Mouse (Mus musculus) hindbrain, embryonic 15.5 days (tissue): Measurements from ENCODE around the gene Cep68. TPM values are rescaled to one million over a fixed set of nuclear protein-coding genes. Genes with fewer than 3 reads are reported as not detected.
A peak's percentile ranks its signal among the peaks of the same experiment; 100 is the strongest.

Experiments used
- ATAC-seq: fragments of 200-750 bp; cut with Nextera tagmentation; 2 replicates; pipeline ENCODE4 v1.8.0; 2017; ENCODE audit warnings: low read depth, moderate number of reproducible peaks, moderate TSS enrichment; ENCODE audit not compliant: low FRiP score
- H3K27ac ChIP-seq: fragments of 300-500 bp; sonication (generic); replicated peaks from 2 replicates; pipeline ENCODE4 v1.5.1; 2015; ENCODE audit warnings: mild to moderate bottlenecking, inconsistent platforms
- H3K27me3 ChIP-seq: fragments of 300-500 bp; sonication (generic); 2 replicates; pipeline ENCODE4 v1.6.1; 2015; ENCODE audit warnings: control low read depth, inconsistent platforms
- H3K36me3 ChIP-seq: fragments of 300-500 bp; sonication (generic); 2 replicates; pipeline ENCODE4 v1.6.1; 2015; ENCODE audit warnings: control low read depth, inconsistent platforms
- H3K4me1 ChIP-seq: fragments of 300-500 bp; sonication (generic); replicated peaks from 2 replicates; pipeline ENCODE4 v1.6.1; 2015; ENCODE audit warnings: control low read depth, inconsistent platforms
- H3K4me2 ChIP-seq: fragments of 300-500 bp; sonication (generic); 2 replicates; pipeline ENCODE4 v1.6.1; 2015; ENCODE audit warnings: moderate library complexity, mild to moderate bottlenecking, inconsistent platforms
- H3K4me3 ChIP-seq: fragments of 300-500 bp; sonication (generic); 2 replicates; pipeline ENCODE4 v1.5.1; 2015; ENCODE audit warnings: mild to moderate bottlenecking, inconsistent platforms
- H3K9ac ChIP-seq: fragments of 300-500 bp; sonication (generic); 2 replicates; pipeline ENCODE4 v1.6.1; 2015; ENCODE audit warnings: inconsistent platforms
- H3K9me3 ChIP-seq: fragments of 300-500 bp; sonication (generic); 2 replicates; pipeline ENCODE4 v1.6.1; 2016; ENCODE audit warnings: control low read depth, inconsistent platforms
- WGBS: fragments of 180-500 bp; shearing (Covaris S2); methylation state at CpG from one replicate; pipeline ENCODE4 v1.1.7; 2015; 5-methylcytosine and 5-hydroxymethylcytosine counted together
- polyA plus RNA-seq: library from polyadenylated mRNA; unstranded; fragments of >200 nt; fragmentation: Nextera tagmentation; extraction: Ambion mirVana; gene quantifications from 2 replicates; pipeline ENCODE4 v1.2.1, GENCODE M21; 2015

Gene Cep68
- 27.1 and 30.5 TPM in 2 replicates for polyA plus RNA-seq

GRCm38 (mm10) chr11:20249296-20250110 is at the start of gene Cep68:
Gene Cep68, minus strand, starts transcription at chr11:20249429.
- Histone ChIP-seq H3K9me3 (no peaks in the 10 kb centered on the region), H3K27ac (peak within 1 kb of the TSS; percentile 89), H3K27me3 (no peaks in the 10 kb centered on the region), H3K4me1 (peaks cover 30% of the 10 kb centered on the region), H3K36me3 (no peaks in the 10 kb centered on the region), H3K9ac (peak within 1 kb of the TSS; percentile 87), H3K4me2 (peak within 1 kb of the TSS; percentile 97), H3K4me3 (peak within 1 kb of the TSS; percentile 90)
- ATAC-seq, result peak; percentile 99
- under 1% methylated on average over 46 of the region's 59 CpGs for WGBS

- no peak for ATAC-seq
- no peak overlapping the region for H3K4me3 ChIP-seq
- no peak overlapping the region for H3K27ac ChIP-seq
- H3K27me3 ChIP-seq, result no peaks in the 10 kb centered on the region
- H3K4me2 ChIP-seq, result no peak overlapping the region
- H3K9me3 ChIP-seq, result no peaks in the 10 kb centered on the region
- 83% methylated on average over 3 of the region's 3 CpGs for WGBS
- no peaks in the 10 kb centered on the region for H3K4me1 ChIP-seq
- H3K9ac ChIP-seq, result no peak overlapping the region
- H3K36me3 ChIP-seq, result no peaks in the 10 kb centered on the region
Observed at GRCm38 (mm10) chr11:20284463-20284862, 35.2 kb upstream of the Cep68 start.

GRCm38 (mm10) chr11:20282601-20283219 is 33.5 kb upstream of the Cep68 start:
- Histone ChIP-seq H3K27me3 (no peaks in the 10 kb centered on the region), H3K4me2 (no peak overlapping the region), H3K9ac (no peak overlapping the region), H3K27ac (no peak overlapping the region), H3K4me3 (no peak overlapping the region), H3K4me1 (no peaks in the 10 kb centered on the region), H3K9me3 (no peaks in the 10 kb centered on the region), H3K36me3 (no peaks in the 10 kb centered on the region)
- no peak for ATAC-seq
- WGBS, result 91% methylated on average over 2 of the region's 2 CpGs

- Histone ChIP-seq H3K36me3 (no peaks in the 10 kb centered on the region), H3K4me3 (no peak overlapping the region), H3K9ac (no peak overlapping the region), H3K4me2 (no peak overlapping the region), H3K9me3 (no peaks in the 10 kb centered on the region), H3K27me3 (no peaks in the 10 kb centered on the region), H3K27ac (no peak overlapping the region), H3K4me1 (no peaks in the 10 kb centered on the region)
- 79% methylated on average over 5 of the region's 5 CpGs for WGBS
- ATAC-seq, result no peak
Observed at GRCm38 (mm10) chr11:20280982-20281381, 31.8 kb upstream of the Cep68 start.

- no peaks in the 10 kb centered on the region for H3K27me3 ChIP-seq
- no peak overlapping the region for H3K27ac ChIP-seq
- 73% methylated on average over 5 of the region's 5 CpGs for WGBS
- H3K4me1 ChIP-seq, result no peaks in the 10 kb centered on the region
- no peaks in the 10 kb centered on the region for H3K36me3 ChIP-seq
- H3K4me2 ChIP-seq, result no peak overlapping the region
- no peak overlapping the region for H3K4me3 ChIP-seq
- no peaks in the 10 kb centered on the region for H3K9me3 ChIP-seq
- H3K9ac ChIP-seq, result no peak overlapping the region
- peak; percentile 56; the same call in 1 of the 2 replicates for ATAC-seq
Observed at GRCm38 (mm10) chr11:20278702-20279101, 29.5 kb upstream of the Cep68 start.

- Histone ChIP-seq H3K9me3 (no peaks in the 10 kb centered on the region), H3K27me3 (no peaks in the 10 kb centered on the region), H3K27ac (no peak overlapping the region), H3K4me1 (no peaks in the 10 kb centered on the region), H3K9ac (no peak overlapping the region), H3K4me2 (no peak overlapping the region), H3K36me3 (no peaks in the 10 kb centered on the region), H3K4me3 (no peak overlapping the region)
- ATAC-seq, result no peak
- WGBS, result 79% methylated on average over 2 of the region's 2 CpGs
Observed at GRCm38 (mm10) chr11:20277106-20277505, 27.9 kb upstream of the Cep68 start.

- 74% methylated on average over 2 of the region's 2 CpGs for WGBS
Observed at GRCm38 (mm10) chr11:20275974-20276373, 26.7 kb upstream of the Cep68 start.

GRCm38 (mm10) chr11:20269885-20270284 is 20.7 kb upstream of the Cep68 start:
- no peaks in the 10 kb centered on the region for H3K9me3 ChIP-seq
- H3K27me3 ChIP-seq, result no peaks in the 10 kb centered on the region
- ATAC-seq, result no peak
- no peak overlapping the region for H3K4me3 ChIP-seq
- no peaks in the 10 kb centered on the region for H3K4me1 ChIP-seq
- H3K36me3 ChIP-seq, result no peaks in the 10 kb centered on the region
- H3K9ac ChIP-seq, result no peak overlapping the region
- no peak overlapping the region for H3K4me2 ChIP-seq
- H3K27ac ChIP-seq, result no peak overlapping the region
- 90% methylated on average over 6 of the region's 6 CpGs for WGBS

More at GRCm38 (mm10) chr11:20275974-20276373, 26.7 kb upstream of the Cep68 start:
- no peaks in the 10 kb centered on the region for H3K27me3 ChIP-seq
- no peaks in the 10 kb centered on the region for H3K9me3 ChIP-seq
- ATAC-seq, result no peak
- H3K4me2 ChIP-seq, result no peak overlapping the region
- no peaks in the 10 kb centered on the region for H3K36me3 ChIP-seq
- no peak overlapping the region for H3K9ac ChIP-seq
- H3K27ac ChIP-seq, result no peak overlapping the region
- no peak overlapping the region for H3K4me3 ChIP-seq
- H3K4me1 ChIP-seq, result no peaks in the 10 kb centered on the region

- no peak overlapping the region for H3K4me2 ChIP-seq
- H3K27me3 ChIP-seq, result no peaks in the 10 kb centered on the region
- no peak overlapping the region for H3K27ac ChIP-seq
- WGBS, result 62% methylated on average over 8 of the region's 8 CpGs
- H3K4me3 ChIP-seq, result no peak overlapping the region
- ATAC-seq, result peak; percentile 77; the same call in 1 of the 2 replicates
- no peaks in the 10 kb centered on the region for H3K9me3 ChIP-seq
- no peaks in the 10 kb centered on the region for H3K36me3 ChIP-seq
- no peaks in the 10 kb centered on the region for H3K4me1 ChIP-seq
- H3K9ac ChIP-seq, result no peak overlapping the region
Observed at GRCm38 (mm10) chr11:20262628-20263380, 13.6 kb upstream of the Cep68 start.

GRCm38 (mm10) chr11:20254791-20255190 is 5.6 kb upstream of the Cep68 start:
- no peak overlapping the region for H3K4me2 ChIP-seq
- H3K27me3 ChIP-seq, result no peaks in the 10 kb centered on the region
- no peak overlapping the region for H3K9ac ChIP-seq
- H3K36me3 ChIP-seq, result no peaks in the 10 kb centered on the region
- H3K4me3 ChIP-seq, result no peak overlapping the region
- no peak for ATAC-seq
- H3K9me3 ChIP-seq, result no peaks in the 10 kb centered on the region
- WGBS, result 88% methylated on average over 4 of the region's 4 CpGs
- no peak overlapping the region for H3K27ac ChIP-seq
- H3K4me1 ChIP-seq, result 0 out of 2 replicates have a peak, but pooled peaks cover 2% of the 10 kb centered on the region

- WGBS, result 83% methylated on average over 2 of the region's 2 CpGs
- no peak for ATAC-seq
Observed at GRCm38 (mm10) chr11:20253088-20253487, 3.9 kb upstream of the Cep68 start.

More at GRCm38 (mm10) chr11:20253088-20253487, 3.9 kb upstream of the Cep68 start:
- no peak overlapping the region for H3K9ac ChIP-seq
- H3K4me2 ChIP-seq, result no peak overlapping the region
- H3K27me3 ChIP-seq, result no peaks in the 10 kb centered on the region
- H3K4me1 ChIP-seq, result peaks cover 10% of the 10 kb centered on the region
- no peaks in the 10 kb centered on the region for H3K36me3 ChIP-seq
- no peak overlapping the region for H3K4me3 ChIP-seq
- no peaks in the 10 kb centered on the region for H3K9me3 ChIP-seq
- H3K27ac ChIP-seq, result no peak overlapping the region
